Mouse (Mus musculus) erythroblast, embryonic 14.5 days (primary cell): ENCODE results near the gene Gtpbp3.

Source experiments
- GATA1 ChIP-seq: IDR thresholded peaks from 2 replicates; pipeline ENCODE4 v1.6.1; 2012; ENCODE audit warnings: low read length, inconsistent platforms, mixed read lengths
- TAL1 ChIP-seq: IDR thresholded peaks from 3 replicates; pipeline ENCODE4 v1.6.1; 2012; ENCODE audit warnings: low read length, inconsistent platforms, mixed read lengths

DNA sequence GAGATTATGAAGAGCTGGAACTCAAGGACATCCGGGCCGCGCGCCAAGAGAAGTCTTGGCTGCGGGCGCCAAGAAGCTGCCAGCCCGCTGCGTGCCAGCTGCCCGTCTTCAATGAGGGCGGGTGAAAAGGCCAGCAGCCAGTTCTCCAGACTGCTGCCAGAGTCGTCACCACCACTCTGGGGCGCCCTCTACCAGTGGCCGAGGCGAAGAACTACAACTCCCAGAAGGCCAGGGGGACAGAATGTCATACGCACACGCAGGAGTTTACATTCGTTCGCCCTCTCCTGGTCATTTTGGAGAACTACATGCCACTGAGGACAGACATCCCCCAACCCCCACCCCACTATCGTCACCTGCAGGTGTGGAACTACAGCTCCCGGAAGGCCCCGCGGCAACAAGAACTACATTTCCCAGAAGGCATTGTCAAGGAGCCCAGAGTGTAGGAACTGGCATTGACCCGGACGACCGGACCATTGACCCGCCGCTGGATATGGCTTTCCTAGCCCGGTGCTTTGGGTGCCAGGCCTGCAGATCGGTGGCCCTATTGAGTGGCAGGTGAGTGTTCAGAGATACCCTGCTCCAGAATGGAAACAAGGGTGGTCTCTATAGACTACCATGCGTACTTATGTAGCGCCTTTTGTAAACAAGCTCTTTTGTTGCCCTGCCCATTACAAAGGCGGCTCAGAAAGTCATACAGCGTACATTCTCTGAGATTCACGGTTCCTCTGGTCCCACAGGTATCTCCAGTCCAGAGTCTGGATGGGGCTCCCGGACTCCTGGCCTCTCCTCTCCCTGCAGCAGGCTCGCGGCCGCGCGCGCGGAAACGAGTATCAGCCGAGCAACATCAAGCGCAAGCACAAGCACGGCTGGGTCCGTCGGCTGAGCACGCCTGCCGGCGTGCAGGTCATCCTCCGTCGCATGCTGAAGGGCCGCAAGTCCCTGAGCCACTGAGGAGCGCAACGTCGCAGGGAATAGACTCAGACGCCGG lies 23.1 kb upstream of the Gtpbp3 start, which contains the start of gene Mrpl34:
- TF ChIP-seq GATA1 (no peak), TAL1 (no peak)
